Mouse (Mus musculus) ES-Bruce4 (cell line): ENCODE data around the gene Pbp2.

Source experiments
- CTCF ChIP-seq: IDR thresholded peaks from one replicate; pipeline ENCODE4 v1.8.1; 2011; ENCODE audit warnings: low read depth, low read length
- POLR2A ChIP-seq: IDR thresholded peaks from one replicate; pipeline ENCODE4 v1.8.1; 2011; ENCODE audit warnings: low read length; ENCODE audit not compliant: insufficient read depth

DNA sequence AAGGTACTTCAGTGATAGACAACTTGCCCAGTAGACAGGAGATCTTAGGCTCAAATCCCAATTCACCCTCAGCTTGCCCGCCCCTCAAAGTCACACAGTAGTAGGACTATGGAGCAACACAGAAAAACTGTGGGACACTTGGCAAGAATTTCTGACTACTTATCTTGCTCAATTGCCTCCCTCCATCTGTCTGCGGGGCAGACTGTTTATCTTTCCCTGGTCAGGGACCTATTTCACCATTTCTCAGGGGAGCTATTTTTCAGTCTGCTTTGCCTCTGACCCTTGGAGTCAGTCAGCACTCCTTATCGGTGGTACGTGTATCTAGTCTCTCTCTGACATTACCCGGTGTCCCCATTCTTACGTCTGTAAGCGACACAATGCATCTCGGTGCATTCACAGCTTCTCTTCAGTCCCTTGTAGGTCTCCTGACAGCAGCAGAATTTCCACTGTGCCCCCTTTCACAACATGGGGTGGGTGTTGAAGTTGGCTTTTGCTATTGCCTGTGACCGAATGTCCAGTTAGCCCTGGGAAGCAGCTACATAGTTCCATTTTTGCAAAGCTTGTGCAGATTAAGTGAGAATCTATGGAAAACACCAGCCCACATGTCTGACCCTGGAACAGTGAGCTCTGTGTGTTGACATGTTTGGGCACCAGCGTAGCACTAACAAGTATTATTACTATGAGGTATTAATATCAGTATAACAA lies 7.6 kb downstream of the Pbp2 start:
- no peak for TF ChIP-seq CTCF
- no peak for TF ChIP-seq POLR2A
